Mouse (Mus musculus): Measurements from ENCODE around the gene Smndc1.
"Not testable (repeated sequence)": the region's sequence is repeated elsewhere in the genome, so short reads cannot be mapped to it uniquely, and the experiment has no call there.

Smndc1 gene

DNA sequence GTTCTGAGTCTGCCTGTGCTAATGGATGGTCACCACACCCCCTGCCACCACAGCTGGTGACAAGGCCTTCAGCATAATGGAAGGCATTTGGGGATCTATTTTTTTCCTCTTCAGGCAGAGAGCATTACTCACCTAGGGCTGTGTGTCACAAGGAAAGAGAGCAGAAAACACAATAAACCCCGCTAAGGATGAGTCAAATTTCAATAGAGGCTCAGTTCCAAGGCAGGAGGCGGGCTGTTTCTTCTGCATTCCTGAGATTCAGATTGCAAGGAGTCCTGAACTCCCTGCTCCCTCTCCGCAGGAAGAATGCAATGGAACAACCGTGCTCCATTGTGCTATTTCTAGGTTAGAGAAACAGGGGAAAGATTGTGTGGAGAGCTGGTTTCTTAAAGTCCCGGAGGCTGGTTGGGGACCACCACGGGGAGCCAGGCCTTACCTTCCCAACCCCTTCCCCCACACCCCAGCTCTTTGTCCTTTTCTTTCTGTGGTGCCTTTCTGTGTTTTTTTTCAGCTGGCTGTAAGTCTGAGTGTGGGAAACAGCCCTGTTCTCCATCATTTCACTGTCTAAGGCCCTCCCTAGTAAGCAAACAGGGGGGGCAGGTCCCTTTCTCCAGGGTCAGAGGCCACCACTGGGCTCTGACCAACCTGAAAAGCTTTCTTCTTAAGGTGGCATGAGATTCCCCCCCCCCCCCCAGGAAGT lies 21.9 kb upstream of the Smndc1 start:
- no peak for DNase-seq (ENCODE audit: low spot score in 2 of 2)

- DNase-seq (ENCODE audit: low spot score in 2 of 2), result no peak
Measured at GRCm38 (mm10) chr19:53409663-53410307, 19.4 kb upstream of the Smndc1 start.

DNA sequence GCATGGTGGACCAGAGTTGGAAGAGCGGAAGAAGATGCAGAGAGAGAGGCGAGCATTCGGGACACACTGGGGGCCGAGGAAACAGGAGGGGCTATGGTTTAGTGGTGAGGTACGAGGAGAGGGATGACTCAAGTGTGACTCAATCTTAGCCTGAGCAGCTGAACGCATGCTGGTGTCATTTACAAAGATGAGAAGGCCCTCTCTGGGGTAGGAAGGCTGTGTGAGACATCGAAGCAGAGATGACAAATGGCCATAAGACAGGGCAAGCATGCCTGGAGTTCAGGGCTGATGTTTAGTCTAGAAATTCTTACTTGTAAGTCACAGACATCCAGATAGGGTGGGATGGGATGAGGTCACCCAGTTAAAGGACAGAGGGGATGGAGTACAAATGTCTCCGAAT lies 18.0 kb upstream of the Smndc1 start:
- no peak for DNase-seq (ENCODE audit: low spot score in 2 of 2)

DNA sequence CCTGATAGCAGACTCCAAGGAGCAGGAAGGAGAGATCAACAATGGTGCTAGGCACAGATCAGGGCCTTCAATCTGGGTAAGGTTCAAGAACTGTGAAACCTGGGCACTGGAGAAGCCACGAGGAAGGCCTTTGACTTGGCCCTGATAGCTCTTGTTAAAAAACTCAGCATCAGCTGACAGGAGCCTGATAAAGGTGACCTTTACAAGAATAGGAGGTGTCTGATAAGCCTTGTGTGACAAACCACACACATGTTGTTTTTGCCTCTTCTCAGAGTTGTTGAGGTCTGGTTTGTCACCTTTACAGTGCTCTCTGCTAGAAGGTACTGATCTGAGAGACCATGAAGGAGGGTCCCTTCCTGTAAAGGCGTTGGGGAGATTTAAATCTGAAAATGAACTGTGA lies 17.0 kb upstream of the Smndc1 start:
- no peak for DNase-seq (ENCODE audit: low spot score in 2 of 2)

DNA sequence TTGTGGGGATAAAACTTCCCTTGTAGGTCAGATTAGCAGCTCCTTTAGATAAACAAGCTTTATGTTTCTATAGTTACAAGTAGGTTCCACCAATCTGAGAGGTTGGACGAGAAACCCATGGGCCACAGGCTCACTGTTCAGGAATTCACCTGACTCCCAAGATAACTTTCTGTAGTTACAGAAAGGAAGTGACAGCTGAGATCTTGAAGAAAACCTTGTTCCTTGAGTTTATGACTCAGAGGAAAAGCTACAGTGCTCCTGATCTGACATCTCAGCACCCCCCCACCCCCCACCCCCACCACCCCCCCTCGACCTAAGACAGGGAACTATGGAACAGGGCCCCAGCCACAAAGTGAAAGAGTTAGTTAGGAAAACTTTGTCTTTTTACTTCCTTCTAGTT lies 15.4 kb upstream of the Smndc1 start:
- DNase-seq (ENCODE audit: low spot score in 2 of 2), result no peak

GRCm38 (mm10) chr19:53404837-53405356 lies 14.5 kb upstream of the Smndc1 start:
- DNase-seq (ENCODE audit: low spot score in 2 of 2), result no peak

DNA sequence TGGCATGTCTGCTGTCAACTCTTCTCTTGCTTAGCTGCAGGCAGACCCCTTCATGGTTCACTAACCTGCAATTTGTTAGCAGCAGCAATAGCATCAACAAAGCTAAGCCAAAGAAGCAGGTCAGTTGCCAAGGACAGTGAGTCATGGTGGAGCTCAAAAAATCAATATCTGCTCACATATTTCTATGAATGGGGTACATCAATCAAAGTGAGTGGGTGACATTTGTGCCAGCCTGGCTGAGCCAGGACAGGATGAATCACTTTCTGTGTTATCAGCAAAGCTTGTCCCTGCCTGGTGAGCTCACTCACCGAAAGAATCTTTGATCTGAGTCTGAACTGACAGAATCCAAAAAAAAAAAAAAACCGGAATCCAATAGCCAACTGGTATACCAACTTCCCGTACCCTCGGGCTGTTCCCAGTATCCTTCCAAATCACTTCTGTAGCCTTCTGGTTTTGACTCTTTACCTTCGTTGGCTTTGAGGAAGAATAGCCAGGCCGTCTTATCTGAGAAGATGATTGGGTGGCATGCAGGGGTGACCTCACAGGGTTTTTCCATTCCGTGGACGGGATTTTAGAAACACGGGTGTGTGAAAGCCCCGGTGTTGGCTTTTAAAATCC lies 13.9 kb upstream of the Smndc1 start:
- no peak for DNase-seq (ENCODE audit: low spot score in 2 of 2)

GRCm38 (mm10) chr19:53402741-53403432 lies 12.5 kb upstream of the Smndc1 start:
- no peak for DNase-seq (ENCODE audit: low spot score in 2 of 2)

- DNase-seq (ENCODE audit: low spot score in 2 of 2), result no peak
Measured at GRCm38 (mm10) chr19:53400332-53401110, 10.1 kb upstream of the Smndc1 start.

- no peak for DNase-seq (ENCODE audit: low spot score in 2 of 2)
Measured at GRCm38 (mm10) chr19:53399213-53399612, 8.8 kb upstream of the Smndc1 start.

DNA sequence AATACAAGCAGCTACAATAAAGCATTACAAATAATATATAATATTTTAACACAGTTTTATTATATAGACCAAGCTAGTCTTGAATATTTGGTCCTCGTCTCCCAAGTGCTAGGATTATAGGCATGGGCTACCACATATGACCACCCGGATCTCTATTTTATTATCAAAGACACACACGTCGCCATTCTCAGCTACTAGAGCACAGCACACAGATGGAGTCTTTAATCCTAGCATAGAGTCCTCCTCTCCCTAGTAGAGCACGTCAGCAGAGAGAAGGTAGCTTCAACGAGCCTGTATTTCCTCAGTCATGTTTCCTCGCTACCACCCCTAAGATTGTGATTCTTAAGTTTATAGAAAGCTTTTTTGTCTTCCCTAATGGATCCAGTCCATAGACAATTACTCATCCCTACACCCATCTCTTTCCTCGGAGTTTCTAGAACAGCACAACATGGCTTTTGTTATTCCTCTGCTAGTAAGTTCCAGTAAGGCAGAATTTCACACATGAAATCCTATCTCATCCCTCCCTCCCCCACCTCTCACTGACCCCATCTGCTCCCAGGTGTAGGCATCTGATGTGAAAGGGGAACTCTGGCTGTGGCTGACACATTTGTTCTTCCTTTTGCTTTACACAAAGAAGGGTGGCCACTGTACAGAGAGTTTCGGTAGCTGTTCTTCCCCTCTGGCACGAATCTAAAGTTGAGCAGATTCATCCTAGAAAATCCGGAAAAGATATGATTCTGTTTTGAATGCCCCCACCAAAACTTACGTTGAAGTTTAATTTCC lies 7.3 kb upstream of the Smndc1 start:
- DNase-seq (ENCODE audit: low spot score in 2 of 2), result no peak

DNA sequence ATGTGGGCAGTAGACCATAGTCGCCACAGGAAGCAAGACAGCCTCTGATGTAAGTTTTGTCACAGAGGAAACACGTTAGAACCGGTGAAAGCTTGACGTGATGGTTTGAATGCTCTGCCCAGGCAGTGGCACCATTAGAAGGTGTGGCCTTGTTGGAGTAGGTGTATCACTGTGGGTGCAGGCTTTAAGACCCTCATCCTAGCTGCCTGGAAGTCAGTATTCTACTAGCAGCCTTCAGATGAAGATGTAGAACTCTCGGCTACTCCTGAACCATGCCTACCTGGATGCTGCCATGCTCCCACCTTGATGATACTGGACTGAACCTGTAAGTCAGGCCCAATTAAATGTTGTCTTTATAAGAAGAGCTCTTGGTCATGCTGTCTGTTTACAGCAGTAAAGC lies 5.4 kb upstream of the Smndc1 start:
- DNase-seq (ENCODE audit: low spot score in 2 of 2), result not testable (repeated sequence)

DNA sequence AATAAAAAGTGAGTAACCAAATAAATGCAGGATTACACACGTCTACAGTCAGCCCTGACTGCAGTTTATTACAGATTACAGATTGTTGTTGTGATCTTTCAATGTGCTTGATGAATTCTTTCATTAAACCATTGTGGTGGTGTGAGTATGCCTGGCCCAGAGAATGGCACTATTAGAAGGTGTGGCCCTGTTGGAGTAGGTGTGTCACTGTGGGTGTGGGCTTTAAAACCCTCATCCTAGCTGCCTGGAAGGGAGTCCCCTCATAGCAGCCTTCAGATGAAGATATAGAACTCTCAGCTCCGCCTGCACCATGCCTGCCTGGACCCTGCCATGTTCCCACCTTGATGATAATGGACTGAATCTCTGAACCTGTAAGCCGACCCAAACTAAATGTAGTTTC lies 4.6 kb upstream of the Smndc1 start:
- DNase-seq (ENCODE audit: low spot score in 2 of 2), result not testable (repeated sequence)

DNA sequence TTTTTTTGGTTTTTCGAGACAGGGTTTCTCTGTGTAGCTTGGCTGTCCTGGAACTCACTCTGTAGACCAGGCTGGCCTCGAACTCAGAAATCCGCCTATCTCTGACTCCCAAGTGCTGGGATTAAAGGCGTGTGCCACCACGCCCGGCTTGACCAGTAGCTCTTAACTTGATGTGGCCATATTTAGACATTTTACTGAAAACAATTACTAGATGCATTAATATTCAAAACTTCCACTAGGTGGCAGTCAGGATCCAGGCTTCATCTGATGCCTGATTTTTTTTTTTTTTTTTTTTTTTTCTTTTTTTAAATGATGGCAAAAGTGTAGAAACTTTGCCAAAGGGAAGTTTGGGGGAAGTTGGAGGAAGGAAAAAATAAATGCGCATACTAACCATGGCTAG lies 4.2 kb upstream of the Smndc1 start:
- peak in 1 of 2 experiments; percentile 67 for DNase-seq (ENCODE audit: low spot score in 2 of 2)

DNA sequence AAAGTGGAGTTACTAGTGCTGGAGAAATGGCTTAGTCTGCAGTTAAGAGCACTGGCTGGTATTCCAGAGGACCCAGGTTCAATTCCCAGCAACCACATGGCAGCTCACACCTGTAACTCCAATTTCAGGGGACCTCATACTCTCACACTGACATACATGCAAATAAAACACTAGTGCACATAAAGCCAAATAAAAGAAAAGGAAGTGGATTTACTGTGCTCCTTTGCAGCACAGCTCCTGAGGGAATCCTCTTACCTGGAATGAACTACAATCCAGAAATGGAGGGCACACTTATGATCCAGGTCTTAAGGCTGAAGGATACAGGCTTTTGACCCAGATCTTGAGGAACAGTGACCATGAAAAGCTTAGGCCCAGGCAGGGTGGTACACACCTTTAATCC lies 3.3 kb upstream of the Smndc1 start:
- DNase-seq (ENCODE audit: low spot score in 2 of 2), result no peak

GRCm38 (mm10) chr19:53392781-53393343 lies 2.5 kb upstream of the Smndc1 start:
- DNase-seq (ENCODE audit: low spot score in 2 of 2), result no peak

GRCm38 (mm10) chr19:53391787-53392186 lies 1.4 kb upstream of the Smndc1 start:
- DNase-seq (ENCODE audit: low spot score in 2 of 2), result no peak

DNA sequence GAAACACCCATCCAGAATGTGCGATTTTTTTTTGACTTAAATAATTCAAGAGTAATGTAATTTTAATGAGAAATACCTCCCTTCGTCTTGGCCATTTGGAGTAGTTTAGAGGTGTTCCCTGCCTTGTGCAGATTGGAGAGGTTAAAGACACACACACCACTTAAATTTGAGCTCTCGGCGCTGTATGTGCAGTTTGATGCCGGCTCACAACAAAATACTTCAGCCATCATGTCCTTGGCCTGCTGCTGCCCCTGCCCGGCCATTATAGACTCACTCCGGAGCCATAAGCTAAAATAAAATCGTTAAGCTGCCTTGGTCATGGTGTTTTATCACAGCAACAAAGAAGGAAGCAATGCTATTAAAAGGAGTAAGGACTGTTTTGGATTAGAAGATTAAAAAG lies 1.0 kb upstream of the Smndc1 start:
- no peak for DNase-seq (ENCODE audit: low spot score in 2 of 2)

- peak in 1 of 2 experiments; percentile 48 for DNase-seq (ENCODE audit: low spot score in 2 of 2)
Measured at GRCm38 (mm10) chr19:53389851-53390431, 437 bp downstream of the Smndc1 start.

- DNase-seq (ENCODE audit: low spot score in 2 of 2), result no peak
Measured at GRCm38 (mm10) chr19:53389417-53389816, 961 bp downstream of the Smndc1 start.

Data from thymus, postnatal 10 days (tissue).